Mouse (Mus musculus): ENCODE results near the gene Atg13. TPM values are rescaled to one million over a fixed set of nuclear protein-coding genes. Genes with fewer than 3 reads are reported as not detected.

Gene Atg13
- polyA plus RNA-seq, 1 experiment from 2014 or later, result 22.9 TPM

DNA sequence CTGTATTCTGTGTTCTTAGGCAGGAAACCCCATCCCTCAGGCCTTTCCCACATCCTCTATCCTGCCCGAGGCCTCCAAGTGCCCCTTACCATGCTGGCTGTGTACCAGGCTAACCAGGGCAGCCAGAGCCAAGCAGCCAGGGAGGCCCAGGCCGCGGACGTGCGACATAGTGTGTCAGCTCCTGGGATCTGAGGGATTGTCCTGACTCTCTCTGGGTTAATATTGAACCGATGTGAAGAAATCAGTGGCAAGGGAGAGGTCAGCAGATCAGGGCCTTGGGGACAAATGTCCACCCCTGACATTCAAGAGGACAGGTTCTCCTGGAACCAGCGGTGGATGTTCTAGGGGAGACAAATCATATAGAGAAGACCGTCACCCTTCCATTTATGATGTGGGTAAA lies 74.1 kb downstream of the Atg13 start, which contains the start of gene F2:
Gene F2 (minus strand): TSS at position 186 of the 400 bp plus-strand sequence.
- DNase-seq (ENCODE audit: low spot score), result no peak
- Histone ChIP-seq H3K27me3 (ENCODE audit: low read depth, poor library complexity, severe bottlenecking) (no peaks in the 10 kb centered on the region), H3K27ac (replicated peaks) (no peak within 1 kb of the TSS), H3K4me1 (0 out of 2 replicates have a peak, but pooled peaks cover 3% of the 10 kb centered on the region), H3K36me3 (no peaks in the 10 kb centered on the region), H3K4me3 (no peak within 1 kb of the TSS), H3K9me3 (replicated peaks) (no peaks in the 10 kb centered on the region)
- WGBS, result 93% methylated on average over 8 of the region's 8 CpGs

DNA sequence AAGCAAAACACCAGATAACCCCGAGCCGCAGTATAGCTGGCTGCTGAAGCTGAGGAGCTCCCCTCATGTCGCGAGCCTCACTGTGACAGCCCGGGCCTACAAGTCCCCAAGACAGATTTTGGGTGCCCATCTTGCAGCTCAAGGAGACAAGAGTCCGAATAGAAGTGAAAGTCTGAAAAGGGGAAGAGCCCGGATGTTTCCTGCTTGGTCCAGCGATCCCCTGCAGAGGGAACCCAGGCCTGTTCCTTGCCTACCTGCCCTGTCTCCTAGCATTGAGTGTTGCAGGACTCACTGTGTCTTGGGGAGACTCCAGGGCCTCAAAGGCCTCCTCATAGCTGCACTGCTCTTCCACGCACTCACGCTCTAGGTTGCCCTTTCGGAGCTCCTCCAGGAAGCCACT lies 74.9 kb downstream of the Atg13 start:
- Histone ChIP-seq H3K4me1 (0 out of 2 replicates have a peak, but pooled peaks cover 3% of the 10 kb centered on the region), H3K9me3 (replicated peaks) (no peaks in the 10 kb centered on the region), H3K36me3 (no peaks in the 10 kb centered on the region), H3K4me3 (no peak overlapping the region), H3K27me3 (ENCODE audit: low read depth, poor library complexity, severe bottlenecking) (no peaks in the 10 kb centered on the region), H3K27ac (replicated peaks) (no peak overlapping the region)
- WGBS, result 92% methylated on average over 11 of the region's 11 CpGs
- DNase-seq (ENCODE audit: low spot score), result no peak

DNA sequence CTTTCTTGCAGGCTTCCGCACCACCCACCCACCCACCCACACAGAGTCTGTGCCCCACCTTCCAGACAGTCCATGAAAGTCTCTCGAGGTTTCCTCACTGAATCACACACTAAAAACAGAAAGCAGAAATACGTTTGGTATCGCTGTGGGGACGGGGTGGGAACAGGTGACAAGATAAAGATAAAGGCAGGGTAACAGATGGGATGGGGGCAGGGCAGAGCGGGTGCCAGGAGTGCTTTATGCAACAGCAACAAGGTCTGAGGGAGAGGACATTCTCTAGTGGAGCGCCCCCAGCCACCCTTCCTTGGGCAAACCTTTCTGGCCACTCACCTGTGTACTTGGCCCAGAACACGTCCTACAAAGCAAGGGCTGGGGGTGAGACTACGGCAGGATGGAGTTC lies 75.5 kb downstream of the Atg13 start:
- Histone ChIP-seq H3K27me3 (ENCODE audit: low read depth, poor library complexity, severe bottlenecking) (no peaks in the 10 kb centered on the region), H3K9me3 (replicated peaks) (no peaks in the 10 kb centered on the region), H3K4me3 (no peak overlapping the region), H3K4me1 (0 out of 2 replicates have a peak, but pooled peaks cover 3% of the 10 kb centered on the region), H3K36me3 (no peaks in the 10 kb centered on the region), H3K27ac (replicated peaks) (no peak overlapping the region)
- WGBS, result 87% methylated on average over 9 of the region's 9 CpGs
- DNase-seq (ENCODE audit: low spot score), result no peak

DNA sequence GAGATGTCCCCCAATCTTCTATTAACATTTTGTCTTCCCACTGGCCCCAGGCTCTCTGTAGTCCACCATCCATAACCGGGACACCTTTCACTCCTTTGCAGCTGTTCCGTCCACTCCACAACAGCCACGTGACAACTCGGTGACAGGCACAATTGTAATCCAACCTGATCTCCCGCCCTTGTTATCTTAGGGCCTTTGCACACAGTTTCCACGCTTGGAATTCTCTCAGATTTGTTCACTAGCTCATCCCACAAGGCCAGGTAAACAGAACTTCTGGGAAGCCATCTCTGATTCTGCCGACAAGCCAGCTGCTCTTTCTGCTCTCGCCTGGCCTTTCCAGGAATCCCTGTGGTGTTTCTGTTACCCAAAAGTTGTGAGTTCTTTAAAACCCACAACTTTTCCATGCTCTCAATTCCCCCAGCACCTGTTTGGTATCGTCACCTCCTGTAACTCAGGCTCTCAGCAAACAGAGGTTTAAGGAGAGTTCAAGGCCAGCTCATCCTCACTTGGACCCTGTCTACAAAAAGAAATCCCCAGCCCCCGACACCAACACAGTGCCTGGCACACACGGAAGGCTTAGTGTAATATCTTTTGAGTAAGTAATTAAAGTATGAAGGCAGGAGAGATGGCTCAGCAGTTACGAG lies 76.9 kb downstream of the Atg13 start:
- Histone ChIP-seq H3K27ac (replicated peaks) (no peak overlapping the region), H3K9me3 (replicated peaks) (no peaks in the 10 kb centered on the region), H3K27me3 (ENCODE audit: low read depth, poor library complexity, severe bottlenecking) (no peaks in the 10 kb centered on the region), H3K36me3 (no peaks in the 10 kb centered on the region), H3K4me3 (no peak overlapping the region), H3K4me1 (0 out of 2 replicates have a peak, but pooled peaks cover 3% of the 10 kb centered on the region)
- DNase-seq (ENCODE audit: low spot score), result no peak
- WGBS, result 84% methylated on average over 12 of the region's 12 CpGs

DNA sequence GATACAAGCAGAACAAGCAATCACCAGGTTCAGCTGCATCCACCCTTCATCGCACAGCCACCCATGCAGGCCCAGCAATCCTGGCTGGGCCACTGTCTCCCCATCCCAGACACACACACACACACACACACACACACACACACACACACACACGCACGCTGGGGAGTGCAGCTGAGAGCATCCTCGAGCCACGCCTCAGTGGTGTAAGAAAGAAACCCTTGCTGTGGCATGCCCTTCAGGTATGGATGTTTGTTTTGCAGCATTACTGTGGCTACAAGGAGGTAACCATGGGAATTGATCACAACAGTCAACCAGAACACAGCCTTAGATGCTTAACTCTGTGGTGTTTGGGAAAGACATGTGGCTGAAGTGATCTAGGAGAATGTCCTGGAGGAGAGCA lies 78.1 kb downstream of the Atg13 start:
- DNase-seq (ENCODE audit: low spot score), result no peak
- 82% methylated on average over 5 of the region's 5 CpGs for WGBS

DNA sequence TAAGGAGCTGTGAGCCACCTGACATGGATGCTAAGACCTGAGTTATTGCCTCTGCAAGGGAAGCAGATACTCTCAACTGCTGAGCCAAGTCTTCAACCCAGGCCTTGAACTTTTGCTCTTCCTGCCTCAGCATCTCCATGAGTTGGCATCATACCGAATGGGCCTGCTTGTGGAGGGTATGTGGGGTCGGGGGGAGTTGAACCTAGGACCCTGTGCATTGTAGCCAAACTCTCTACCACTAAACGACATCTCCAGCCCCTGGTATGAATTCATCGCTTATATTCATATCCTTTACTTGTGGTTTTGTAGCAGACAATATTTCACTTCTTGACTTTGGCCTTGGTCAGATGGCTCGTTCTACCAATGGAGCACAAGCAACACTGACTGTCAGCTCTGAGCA lies 78.5 kb downstream of the Atg13 start:
- Histone ChIP-seq H3K4me3 (no peak overlapping the region), H3K27ac (replicated peaks) (no peak overlapping the region), H3K36me3 (no peaks in the 10 kb centered on the region), H3K4me1 (0 out of 2 replicates have a peak, but pooled peaks cover 3% of the 10 kb centered on the region), H3K9me3 (replicated peaks) (no peaks in the 10 kb centered on the region), H3K27me3 (ENCODE audit: low read depth, poor library complexity, severe bottlenecking) (no peaks in the 10 kb centered on the region)
- no peak for DNase-seq (ENCODE audit: low spot score)
- WGBS, result 89% methylated on average over 5 of the region's 5 CpGs

More for the DNA sequence above, 78.1 kb downstream of the Atg13 start:
- no peak overlapping the region for H3K4me3 ChIP-seq
- no peak overlapping the region for H3K27ac ChIP-seq (replicated peaks)
- H3K36me3 ChIP-seq, result no peaks in the 10 kb centered on the region
- H3K27me3 ChIP-seq (ENCODE audit: low read depth, poor library complexity, severe bottlenecking), result no peaks in the 10 kb centered on the region
- H3K9me3 ChIP-seq (replicated peaks), result no peaks in the 10 kb centered on the region
- 0 out of 2 replicates have a peak, but pooled peaks cover 3% of the 10 kb centered on the region for H3K4me1 ChIP-seq

DNA sequence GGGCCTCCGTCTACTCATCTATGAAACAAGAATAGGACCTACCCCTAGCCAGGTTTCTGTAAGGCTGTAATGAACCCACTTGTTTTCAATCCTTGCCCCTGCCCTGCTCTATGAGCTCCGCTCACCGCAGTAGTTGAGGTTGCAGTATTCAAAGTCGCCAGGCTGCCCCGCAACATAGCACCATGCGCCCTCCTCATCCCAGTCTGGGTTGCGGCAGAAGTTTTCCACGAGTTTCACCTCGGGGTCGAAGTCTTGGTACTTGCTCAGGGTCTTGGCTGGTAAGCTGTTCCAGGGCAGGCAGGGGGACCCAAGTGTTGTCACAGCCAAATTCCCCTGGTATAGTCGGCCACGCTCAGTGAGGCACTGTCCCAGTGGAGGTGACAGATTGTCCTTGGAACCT lies 80.0 kb downstream of the Atg13 start:
- DNase-seq (ENCODE audit: low spot score), result no peak
- WGBS, result 92% methylated on average over 12 of the region's 12 CpGs
- Histone ChIP-seq H3K4me3 (no peak overlapping the region), H3K27ac (replicated peaks) (no peak overlapping the region), H3K9me3 (replicated peaks) (no peaks in the 10 kb centered on the region), H3K36me3 (no peaks in the 10 kb centered on the region; the same call in 1 of the 2 replicates), H3K27me3 (ENCODE audit: low read depth, poor library complexity, severe bottlenecking) (no peaks in the 10 kb centered on the region), H3K4me1 (0 out of 2 replicates have a peak, but pooled peaks cover 3% of the 10 kb centered on the region)

DNA sequence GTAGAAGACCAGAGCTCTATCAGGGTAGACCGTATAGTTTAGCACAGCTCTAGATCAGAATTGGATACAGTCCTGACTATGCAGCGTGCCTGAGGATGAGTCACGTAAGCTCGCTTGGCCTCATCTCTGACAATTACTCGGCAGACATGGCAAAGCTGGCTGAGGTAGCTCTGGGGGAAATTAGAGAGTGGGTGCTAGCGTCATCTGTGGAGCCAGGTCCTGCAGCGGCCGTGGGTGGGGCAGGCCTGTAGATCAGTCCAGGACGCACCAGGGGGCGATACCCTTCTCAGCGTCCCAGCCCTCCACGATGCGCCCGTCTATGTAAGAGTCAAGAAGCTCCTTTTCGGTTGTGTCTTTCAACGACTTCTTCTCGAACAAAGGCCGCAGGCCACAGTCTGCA lies 80.7 kb downstream of the Atg13 start:
- no peaks in the 10 kb centered on the region; the same call in 1 of the 2 replicates for H3K36me3 ChIP-seq
- DNase-seq (ENCODE audit: low spot score), result no peak
- H3K4me3 ChIP-seq, result no peak overlapping the region
- 85% methylated on average over 18 of the region's 18 CpGs for WGBS
- no peaks in the 10 kb centered on the region for H3K27me3 ChIP-seq (ENCODE audit: low read depth, poor library complexity, severe bottlenecking)
- H3K4me1 ChIP-seq, result 0 out of 2 replicates have a peak, but pooled peaks cover 3% of the 10 kb centered on the region
- H3K9me3 ChIP-seq (replicated peaks), result no peaks in the 10 kb centered on the region
- H3K27ac ChIP-seq (replicated peaks), result no peak overlapping the region

DNA sequence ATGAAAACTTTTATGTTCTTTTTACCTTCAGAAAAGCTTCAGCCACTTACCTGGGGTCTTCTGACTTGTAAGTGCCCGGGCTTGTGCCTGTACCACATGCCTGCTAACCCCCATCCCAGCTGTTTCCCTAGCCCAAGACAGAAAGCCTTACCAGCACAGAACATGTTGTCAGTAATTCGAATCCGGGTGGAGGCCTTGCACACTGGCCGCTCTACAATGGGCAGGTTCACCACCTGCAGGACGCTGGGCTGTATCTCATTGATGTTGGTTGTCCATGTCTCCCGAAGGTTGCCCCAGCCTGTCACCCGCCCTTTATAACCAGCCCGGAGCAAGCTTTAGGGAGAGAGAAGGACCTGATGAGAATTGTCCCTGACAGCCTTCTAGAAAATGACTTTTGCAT lies 82.2 kb downstream of the Atg13 start:
- no peak overlapping the region for H3K4me3 ChIP-seq
- H3K27me3 ChIP-seq (ENCODE audit: low read depth, poor library complexity, severe bottlenecking), result no peaks in the 10 kb centered on the region
- DNase-seq (ENCODE audit: low spot score), result no peak
- H3K4me1 ChIP-seq, result 0 out of 2 replicates have a peak, but pooled peaks cover 3% of the 10 kb centered on the region
- H3K36me3 ChIP-seq, result peaks cover 15% of the 10 kb centered on the region
- 93% methylated on average over 8 of the region's 8 CpGs for WGBS
- no peaks in the 10 kb centered on the region for H3K9me3 ChIP-seq (replicated peaks)
- no peak overlapping the region for H3K27ac ChIP-seq (replicated peaks)

DNA sequence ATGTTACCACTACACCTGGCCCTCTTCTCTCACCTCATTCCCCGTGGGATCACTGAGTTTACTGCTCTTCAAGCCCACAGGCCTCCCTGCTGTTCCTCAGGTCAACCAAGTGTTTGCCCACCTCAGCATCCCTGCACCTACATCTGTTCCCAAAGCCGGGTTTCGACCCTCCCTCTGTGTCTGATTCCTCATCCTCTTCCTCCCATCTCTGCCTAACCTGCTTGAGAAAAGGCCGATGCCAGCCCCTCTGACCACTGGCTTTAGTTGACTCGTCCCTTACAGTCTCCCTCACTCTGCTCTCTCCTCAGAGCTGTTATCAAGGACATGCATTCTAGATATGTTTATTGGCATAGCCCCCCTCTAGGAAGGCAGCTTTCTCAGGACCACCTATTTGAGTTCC lies 82.9 kb downstream of the Atg13 start:
- Histone ChIP-seq H3K4me1 (0 out of 2 replicates have a peak, but pooled peaks cover 3% of the 10 kb centered on the region), H3K27ac (replicated peaks) (no peak overlapping the region), H3K9me3 (replicated peaks) (no peaks in the 10 kb centered on the region), H3K36me3 (peaks cover 22% of the 10 kb centered on the region), H3K4me3 (no peak overlapping the region), H3K27me3 (ENCODE audit: low read depth, poor library complexity, severe bottlenecking) (no peaks in the 10 kb centered on the region)
- DNase-seq (ENCODE audit: low spot score), result no peak
- 80% methylated on average over 5 of the region's 5 CpGs for WGBS

Other genes starting within 250 kb of the Atg13 start
- gene Ckap5, start 183.8 kb downstream of the Atg13 start, polyA plus RNA-seq (2016; fragmentation: Nextera tagmentation; extraction: Ambion mirVana), result 148 and 165 TPM in 2 replicates
- 0.14 TPM in 1 of 2 replicates, not detected in the other for gene F2, start 74.2 kb downstream of the Atg13 start, polyA plus RNA-seq (2016; fragmentation: Nextera tagmentation; extraction: Ambion mirVana)
- 9.6 and 10.3 TPM in 2 replicates for gene Zfp408, start 60.8 kb downstream of the Atg13 start, polyA plus RNA-seq (2016; fragmentation: Nextera tagmentation; extraction: Ambion mirVana)
- gene Arhgap1, start 60.7 kb downstream of the Atg13 start, polyA plus RNA-seq (2016; fragmentation: Nextera tagmentation; extraction: Ambion mirVana), result 75.2 and 82.6 TPM in 2 replicates
- gene Harbi1, start 276 bp upstream of the Atg13 start, polyA plus RNA-seq (2016; fragmentation: Nextera tagmentation; extraction: Ambion mirVana), result 22.5 and 26.2 TPM in 2 replicates
- 21.2 and 23.1 TPM in 2 replicates for gene Ambra1, start 19.6 kb upstream of the Atg13 start, polyA plus RNA-seq (2016; fragmentation: Nextera tagmentation; extraction: Ambion mirVana)
- gene Chrm4, start 216.7 kb upstream of the Atg13 start, polyA plus RNA-seq (2016; fragmentation: Nextera tagmentation; extraction: Ambion mirVana), result 0.81 and 1.0 TPM in 2 replicates
- 1,290 and 1,659 TPM in 2 replicates for gene Mdk, start 221.7 kb upstream of the Atg13 start, polyA plus RNA-seq (2016; fragmentation: Nextera tagmentation; extraction: Ambion mirVana)
- gene Gm9821, start 235.1 kb upstream of the Atg13 start, polyA plus RNA-seq (2016; fragmentation: Nextera tagmentation; extraction: Ambion mirVana), result 0.12 and 0.19 TPM in 2 replicates